Mouse (Mus musculus): ENCODE data around the gene Hist1h4j. TPM values are rescaled to one million over a fixed set of nuclear protein-coding genes. Genes with fewer than 3 reads are reported as not detected.
A peak's percentile ranks its signal among the peaks of the same experiment; 100 is the strongest.

Gene Hist1h4j
- total RNA-seq, 2 experiments from 2014 or later, result 17.6 to 19.5 TPM

DNA sequence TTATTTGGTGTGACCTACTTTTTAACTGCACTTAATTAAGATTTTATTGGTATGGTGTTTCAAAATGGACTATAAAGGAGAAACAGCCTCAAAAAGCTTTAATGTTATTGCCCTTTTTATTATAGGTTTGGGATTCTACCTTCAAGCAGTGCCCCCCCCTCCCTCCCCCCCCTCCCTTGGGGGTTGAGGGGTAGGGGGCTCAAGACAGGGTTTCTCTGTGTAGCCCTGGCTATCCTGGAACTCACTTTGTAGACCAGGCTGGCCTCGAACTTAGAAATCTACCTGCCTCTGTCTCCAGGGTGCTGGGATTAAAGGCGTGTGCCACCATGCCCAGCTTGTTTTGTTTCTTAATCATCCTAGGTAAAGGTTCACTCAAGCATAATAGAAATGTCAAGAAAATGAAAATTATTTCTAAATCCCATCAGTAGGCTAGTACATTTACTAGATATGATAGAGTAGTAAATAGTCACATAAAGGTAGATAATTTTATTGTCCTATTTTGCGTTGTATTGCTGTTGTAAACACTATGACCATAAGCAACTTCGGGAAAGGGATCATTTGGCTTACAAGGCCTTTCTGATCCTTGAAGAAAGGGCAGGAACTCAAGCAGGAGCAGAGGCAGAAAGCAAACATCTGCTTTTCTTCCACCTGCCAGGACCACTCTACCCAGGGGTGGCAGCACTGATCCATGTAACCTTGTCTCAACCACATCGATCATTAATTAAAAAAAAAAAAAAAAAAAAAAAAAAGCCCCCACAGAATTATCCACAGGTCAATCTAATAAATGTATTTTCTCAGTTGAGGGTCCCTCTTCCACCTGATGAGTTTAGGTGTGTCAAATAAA is 11.6 kb upstream of the Hist1h4j start:
- no peak for DNase-seq (ENCODE audit: extremely low spot score in 1 of 2, low spot score in 1 of 2)

DNA sequence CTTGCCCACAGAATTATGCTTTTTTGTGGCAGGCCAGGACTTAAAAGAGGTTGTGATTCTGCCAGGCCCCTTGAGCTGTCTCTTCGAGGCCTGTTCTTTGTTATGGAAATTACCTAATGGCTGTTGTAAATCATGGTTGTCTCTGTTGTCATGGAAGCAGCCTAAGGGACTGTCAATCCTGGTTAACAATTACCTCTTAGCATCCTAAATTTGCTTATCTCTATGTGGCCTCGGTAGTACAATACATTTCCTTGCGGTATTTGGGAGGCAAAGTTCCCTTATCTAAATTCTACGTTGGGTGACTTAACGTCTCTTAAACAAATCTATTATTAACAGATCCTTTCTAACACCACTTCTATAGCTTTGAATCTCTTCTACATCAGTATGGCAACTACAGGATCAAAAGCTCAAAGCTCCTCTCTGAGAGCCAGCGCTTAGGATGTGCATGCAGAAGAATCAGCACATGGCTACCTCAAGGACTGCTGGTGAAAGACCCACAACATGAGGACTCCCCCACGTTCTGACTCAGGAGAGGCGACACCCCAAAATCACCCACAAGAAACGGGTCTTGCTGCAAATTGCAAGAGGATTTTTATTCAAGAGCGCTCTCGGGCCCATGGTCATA is 6.8 kb upstream of the Hist1h4j start:
- DNase-seq (ENCODE audit: extremely low spot score in 1 of 2, low spot score in 1 of 2), result no peak

DNA sequence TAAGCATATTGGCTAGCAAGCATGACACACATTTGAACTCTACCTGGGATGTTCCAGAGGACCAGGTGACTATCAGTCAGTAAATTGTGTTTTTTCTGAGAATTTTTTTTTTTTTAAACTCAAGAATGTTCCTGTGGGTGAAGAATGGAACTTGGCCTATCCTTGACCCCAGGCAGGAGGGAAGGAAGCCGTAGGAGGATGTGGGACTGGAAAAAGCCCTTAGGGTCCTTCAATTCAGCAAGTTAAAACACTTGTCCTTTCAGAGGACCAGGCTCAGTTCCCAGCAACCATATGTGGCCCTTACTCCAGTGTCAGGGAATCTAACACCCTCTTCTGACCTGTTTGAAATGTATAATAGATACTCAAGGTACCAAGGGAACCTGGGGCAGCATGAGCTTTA is 5.3 kb upstream of the Hist1h4j start:
- no peak for DNase-seq (ENCODE audit: extremely low spot score in 1 of 2, low spot score in 1 of 2)

DNA sequence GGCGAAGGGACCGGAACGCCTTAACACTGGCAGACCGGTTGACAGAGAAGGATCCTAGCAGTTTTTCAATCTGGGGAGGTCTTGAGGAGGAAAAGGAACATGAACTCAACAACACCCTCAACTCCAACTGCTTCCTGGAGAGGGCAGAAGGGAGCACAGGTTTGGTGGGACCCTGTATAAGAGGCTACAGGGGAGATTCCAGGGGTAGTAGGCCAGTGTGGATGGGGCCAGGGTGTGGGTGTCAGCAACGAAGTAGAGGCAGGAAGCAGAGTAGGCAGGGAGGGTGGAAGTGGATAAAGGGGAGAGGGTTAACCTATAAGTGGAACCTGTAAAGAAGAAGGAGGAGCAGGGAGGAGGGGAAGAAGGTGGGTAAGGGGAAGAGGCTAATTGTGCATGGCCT is 1.4 kb upstream of the Hist1h4j start:
- DNase-seq (ENCODE audit: extremely low spot score in 1 of 2, low spot score in 1 of 2), result no peak

DNA sequence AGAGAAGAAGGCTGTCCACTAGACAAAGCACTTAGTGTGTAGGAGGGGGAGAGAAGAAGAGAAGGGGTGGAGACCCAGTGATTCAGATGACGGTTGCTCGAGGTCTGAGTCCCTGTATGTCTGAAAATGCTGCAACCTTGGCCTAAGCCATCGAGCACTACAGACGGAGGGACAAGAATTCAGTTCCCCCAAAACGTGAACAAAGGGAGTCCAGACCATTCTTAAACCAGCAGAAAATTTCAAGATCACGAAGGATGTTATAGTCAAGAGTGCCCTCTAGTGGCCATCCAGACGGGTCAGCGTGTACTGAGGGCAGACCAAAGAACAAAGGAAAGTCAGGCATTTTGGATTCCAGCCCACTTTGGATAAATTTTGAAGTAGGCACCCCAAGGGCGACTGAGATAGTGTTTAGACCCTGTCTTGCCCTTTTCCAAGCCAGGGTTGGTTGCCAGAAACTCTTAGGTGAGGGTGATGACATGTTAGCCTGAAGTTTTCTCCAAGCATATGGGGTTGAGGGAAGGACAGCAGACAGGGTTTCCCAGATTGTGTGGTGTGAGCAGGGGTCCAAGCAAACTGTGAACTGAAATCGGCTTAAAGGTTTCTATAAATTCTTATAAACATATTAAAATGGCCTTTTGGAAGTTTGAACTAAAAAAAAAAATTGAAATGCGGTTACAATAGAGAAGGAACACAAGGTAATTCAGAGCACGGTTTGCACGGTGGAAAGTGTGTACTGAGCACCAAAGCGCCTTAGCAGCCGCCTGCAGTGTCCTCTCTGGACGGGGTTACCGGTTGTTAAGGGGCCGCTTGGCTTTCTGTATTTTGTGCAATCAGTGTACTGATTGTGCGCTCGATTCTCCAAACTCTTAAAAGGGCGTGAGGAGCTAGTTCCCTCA is 606 bp upstream of the Hist1h4j start:
- peak; percentile 26 to 65 for DNase-seq (ENCODE audit: extremely low spot score in 1 of 2, low spot score in 1 of 2)

DNA sequence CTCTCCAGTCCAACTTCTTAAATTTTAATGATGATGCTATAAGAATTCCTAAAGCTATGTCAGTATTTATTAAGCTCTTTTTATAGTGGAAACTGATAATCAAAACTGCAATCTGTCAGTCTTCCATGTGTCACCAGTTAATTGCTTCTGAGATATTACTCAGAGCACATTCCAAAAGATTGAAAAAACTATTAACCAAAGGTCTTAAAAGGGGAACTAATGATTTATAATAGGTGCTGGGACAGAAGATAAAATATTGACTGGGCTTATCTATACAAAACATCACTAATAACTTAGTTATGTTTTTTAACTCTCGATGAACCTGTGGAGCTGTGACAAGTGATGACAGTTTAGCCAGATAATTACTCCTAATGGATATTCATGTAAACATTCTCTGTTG is 10.1 kb downstream of the Hist1h4j start:
- DNase-seq (ENCODE audit: extremely low spot score in 1 of 2, low spot score in 1 of 2), result no peak

DNA sequence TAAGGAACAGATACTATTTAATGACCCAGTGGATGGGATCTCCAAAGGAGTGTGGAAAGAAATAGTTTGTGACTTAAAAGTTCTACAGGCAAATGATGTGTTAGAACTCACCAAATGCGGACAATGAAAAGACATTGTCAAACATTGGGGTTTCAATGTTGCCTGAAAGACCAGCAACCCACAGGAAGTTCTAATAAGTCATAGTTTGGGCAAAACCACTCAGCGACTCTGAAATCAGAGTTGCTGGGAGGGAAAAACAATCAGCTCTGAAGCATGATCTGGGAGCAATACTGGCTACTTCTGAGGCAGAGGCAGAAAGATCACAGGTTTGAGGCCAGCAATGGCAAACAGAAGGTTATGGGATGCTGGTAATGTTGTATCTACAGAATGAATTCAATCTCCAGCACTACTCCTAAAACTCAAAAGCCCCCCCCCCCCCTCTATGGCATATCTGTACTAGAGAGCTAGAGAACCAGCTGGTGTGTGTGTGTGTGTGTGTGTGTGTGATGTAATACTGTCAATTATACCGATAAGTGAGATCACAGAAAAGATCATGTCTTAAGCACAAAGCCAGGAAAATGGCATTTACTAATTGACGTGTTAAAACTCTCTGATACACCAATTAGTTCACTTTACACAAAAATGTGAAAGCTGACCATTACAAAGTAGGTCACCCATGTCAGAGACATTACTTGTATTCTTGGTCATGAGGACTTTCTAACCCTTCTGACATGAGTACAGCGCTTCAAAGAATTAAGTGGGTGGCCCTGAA is 14.7 kb downstream of the Hist1h4j start:
- DNase-seq (ENCODE audit: extremely low spot score in 1 of 2, low spot score in 1 of 2), result no peak

DNA sequence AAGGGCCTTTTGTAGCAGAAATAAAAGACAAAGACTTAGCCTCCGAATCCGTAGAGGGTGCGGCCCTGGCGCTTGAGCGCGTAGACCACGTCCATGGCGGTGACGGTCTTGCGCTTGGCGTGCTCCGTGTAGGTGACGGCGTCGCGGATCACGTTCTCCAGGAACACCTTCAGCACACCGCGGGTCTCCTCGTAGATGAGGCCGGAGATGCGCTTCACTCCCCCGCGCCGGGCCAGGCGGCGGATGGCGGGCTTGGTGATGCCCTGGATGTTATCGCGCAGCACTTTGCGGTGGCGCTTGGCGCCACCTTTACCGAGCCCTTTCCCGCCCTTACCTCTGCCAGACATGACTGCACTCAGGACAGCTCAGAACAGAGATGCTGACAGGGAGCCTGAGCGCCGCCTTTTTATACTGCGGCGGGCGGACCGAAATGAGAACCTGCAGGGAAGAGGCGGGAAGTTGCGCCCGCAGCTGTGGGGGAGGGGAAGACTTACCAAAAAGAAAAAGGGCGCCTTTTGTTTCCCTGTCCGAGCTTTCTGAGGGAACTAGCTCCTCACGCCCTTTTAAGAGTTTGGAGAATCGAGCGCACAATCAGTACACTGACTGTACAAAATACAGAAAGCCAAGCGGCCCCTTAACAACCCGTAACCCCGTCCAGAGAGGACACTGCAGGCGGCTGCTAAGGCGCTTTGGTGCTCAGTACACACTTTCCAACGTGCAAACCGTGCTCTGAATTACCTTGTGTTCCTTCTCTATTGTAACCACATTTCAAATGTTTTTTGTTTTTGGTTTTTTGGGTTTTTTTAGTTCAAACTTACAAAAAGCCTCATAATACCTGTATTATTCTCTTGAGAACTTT is 15.5 kb downstream of the Hist1h4j start, which contains the start of gene Hist1h4k:
Gene Hist1h4k (minus strand): TSS at position 347 of the 859 bp plus-strand sequence.
- peak; percentile 90 to 91 for DNase-seq (ENCODE audit: extremely low spot score in 1 of 2, low spot score in 1 of 2)

DNA sequence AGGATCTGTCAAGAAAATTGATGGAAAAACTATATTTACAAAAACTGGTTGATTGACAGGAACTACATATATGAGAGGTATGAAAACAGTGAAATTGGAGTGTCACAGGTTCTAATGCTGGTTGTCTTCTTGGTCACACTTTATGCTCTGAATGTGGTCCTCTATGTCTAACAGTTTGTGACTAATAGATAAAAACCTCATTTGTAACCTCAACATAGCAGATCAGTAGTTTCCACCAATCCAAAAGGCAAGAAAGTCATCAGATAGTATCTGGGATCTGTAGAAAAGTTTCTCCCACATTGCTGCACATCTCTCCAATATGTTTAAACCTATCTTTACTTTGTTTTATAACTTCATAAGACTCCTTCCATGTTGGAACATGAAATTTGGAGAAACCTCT is 16.6 kb downstream of the Hist1h4j start:
- DNase-seq (ENCODE audit: extremely low spot score in 1 of 2, low spot score in 1 of 2), result no peak

DNA sequence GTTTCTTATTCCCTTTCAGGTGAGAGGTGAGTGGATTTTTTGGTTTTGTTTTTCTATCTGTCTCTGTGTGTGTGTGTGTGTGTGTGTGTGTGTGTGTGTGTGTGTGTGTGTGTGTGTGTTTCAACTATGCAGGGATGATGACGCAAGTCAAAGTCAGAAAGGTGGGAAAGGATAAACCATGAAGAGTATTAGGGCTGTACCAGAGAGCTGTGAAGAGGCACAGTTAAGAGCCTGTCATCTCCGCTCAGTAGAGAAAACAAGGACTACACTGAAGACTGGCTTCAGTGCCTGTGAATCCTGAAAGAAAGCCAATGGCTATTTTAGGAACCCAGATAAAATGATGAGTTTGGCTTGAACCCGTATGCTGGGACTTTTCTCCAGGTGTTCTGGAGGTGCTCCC is 17.0 kb downstream of the Hist1h4j start:
- DNase-seq (ENCODE audit: extremely low spot score in 1 of 2, low spot score in 1 of 2), result no peak

DNA sequence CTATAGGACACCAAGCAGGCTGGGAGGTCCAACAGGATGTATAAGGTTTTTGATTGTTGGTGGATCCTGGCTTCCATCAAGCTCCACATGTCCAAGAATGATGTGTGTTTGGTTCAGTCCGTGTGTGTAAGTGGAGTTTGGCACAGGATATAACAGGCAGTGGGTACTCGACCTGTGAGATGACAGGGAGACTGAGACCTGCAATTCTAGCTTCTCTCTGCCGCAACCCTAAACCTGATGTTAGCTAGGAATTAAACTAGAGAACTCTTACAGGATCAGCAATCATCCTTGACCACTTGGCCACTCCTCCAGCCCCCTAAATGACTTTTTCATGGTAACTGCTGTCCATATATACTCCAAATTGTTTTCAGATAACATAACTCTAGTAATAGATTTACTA is 17.5 kb downstream of the Hist1h4j start:
- no peak for DNase-seq (ENCODE audit: extremely low spot score in 1 of 2, low spot score in 1 of 2)

DNA sequence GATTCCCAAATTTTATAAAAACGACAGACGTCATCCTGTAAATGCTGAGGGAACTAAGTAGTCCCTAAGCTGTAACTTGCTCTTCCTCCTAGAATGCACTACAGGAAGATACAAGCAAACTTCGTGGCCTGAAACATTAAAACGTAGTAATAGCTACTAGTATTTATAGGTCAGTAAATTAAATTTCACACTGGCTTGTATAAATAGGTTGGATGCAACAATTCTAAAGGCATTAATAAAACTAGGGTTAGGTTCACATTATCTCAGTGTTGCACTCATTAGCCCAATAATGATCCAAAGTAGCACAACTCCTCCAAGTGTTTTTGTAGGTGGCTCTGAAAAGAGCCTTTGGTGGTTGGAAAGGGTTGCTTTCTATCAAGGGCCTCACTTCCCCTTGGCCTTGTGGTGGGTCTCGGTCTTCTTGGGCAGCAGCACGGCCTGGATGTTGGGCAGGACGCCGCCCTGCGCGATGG is 18.2 kb downstream of the Hist1h4j start:
- no peak for DNase-seq (ENCODE audit: extremely low spot score in 1 of 2, low spot score in 1 of 2)

DNA sequence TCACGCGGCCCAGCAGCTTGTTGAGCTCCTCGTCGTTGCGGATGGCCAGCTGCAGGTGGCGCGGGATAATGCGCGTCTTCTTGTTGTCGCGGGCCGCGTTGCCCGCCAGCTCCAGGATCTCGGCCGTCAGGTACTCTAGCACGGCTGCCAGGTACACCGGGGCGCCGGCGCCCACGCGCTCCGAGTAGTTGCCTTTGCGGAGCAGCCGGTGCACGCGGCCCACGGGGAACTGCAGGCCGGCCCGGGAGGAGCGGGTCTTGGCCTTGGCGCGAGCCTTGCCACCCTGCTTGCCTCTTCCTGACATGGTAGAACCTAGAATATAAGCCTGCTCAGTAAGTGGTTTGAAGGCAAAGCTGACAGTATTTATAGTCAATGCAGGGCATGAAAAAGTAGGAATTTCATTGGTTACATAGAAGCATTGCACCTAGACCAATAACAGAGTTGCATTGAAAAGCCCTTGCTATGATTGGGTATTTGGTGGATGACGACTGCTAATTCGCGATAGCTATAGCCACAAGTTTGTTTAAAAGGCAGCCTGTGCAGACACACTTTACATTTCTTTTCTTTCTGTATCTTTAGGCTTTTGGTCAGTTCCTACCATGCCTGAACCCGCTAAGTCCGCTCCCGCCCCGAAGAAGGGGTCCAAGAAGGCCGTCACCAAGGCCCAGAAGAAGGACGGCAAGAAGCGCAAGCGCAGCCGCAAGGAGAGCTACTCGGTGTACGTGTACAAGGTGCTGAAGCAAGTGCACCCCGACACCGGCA is 18.8 kb downstream of the Hist1h4j start, which contains the start of the genes Hist1h2ak and Hist1h2bn:
Gene Hist1h2ak (minus strand): TSS at position 304 of the 762 bp plus-strand sequence.
Gene Hist1h2bn (plus strand): TSS at position 600 of the 762 bp plus-strand sequence.
- DNase-seq (ENCODE audit: extremely low spot score in 1 of 2, low spot score in 1 of 2), result peak; percentile 32 to 50

DNA sequence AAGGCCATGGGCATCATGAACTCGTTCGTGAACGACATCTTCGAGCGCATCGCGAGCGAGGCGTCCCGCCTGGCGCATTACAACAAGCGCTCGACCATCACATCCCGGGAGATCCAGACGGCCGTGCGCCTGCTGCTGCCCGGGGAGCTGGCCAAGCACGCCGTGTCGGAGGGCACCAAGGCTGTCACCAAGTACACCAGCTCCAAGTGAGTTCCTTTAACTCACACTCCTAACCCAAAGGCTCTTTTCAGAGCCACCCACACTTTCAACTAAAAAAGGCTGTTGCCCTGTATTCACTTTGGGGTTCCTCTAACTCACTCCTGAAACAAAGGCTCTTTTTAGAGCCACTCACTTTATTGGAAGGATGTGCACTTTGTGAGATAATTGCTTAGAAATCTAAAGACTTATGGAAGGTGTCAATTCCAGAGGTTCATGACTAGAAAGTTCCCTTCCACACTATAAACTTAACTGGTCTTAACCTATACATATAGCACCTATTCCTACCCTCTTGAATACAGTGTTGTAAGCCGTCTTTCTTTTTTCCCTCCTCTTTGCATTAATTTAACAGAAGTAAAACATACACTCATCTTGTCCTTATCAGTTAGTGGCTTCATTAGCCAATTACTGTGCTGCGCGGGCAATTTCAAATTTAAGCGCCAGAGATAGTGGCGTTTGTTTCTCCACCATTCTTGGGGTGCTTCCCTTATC is 19.6 kb downstream of the Hist1h4j start:
- DNase-seq (ENCODE audit: extremely low spot score in 1 of 2, low spot score in 1 of 2), result peak in 1 of 2 experiments; percentile 47

DNA sequence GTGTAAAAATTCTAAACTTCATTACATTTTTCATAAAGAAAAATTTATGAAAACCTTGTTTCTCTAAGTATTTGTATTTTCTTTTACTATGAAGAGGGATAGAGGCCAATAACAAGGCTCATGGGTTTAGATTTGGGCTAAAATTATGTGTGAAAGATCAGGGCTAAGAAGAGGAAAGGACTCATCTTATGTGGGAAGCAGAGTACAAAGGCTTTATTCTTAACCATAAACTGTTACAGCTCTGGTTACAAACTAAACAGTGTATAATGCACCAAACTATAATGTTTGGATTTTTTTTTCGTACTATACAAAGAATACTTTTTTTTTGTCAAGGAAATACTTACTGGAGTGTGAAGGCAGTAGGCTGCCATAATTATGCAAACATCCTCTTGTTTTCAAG is 20.8 kb downstream of the Hist1h4j start:
- no peak for DNase-seq (ENCODE audit: extremely low spot score in 1 of 2, low spot score in 1 of 2)

DNA sequence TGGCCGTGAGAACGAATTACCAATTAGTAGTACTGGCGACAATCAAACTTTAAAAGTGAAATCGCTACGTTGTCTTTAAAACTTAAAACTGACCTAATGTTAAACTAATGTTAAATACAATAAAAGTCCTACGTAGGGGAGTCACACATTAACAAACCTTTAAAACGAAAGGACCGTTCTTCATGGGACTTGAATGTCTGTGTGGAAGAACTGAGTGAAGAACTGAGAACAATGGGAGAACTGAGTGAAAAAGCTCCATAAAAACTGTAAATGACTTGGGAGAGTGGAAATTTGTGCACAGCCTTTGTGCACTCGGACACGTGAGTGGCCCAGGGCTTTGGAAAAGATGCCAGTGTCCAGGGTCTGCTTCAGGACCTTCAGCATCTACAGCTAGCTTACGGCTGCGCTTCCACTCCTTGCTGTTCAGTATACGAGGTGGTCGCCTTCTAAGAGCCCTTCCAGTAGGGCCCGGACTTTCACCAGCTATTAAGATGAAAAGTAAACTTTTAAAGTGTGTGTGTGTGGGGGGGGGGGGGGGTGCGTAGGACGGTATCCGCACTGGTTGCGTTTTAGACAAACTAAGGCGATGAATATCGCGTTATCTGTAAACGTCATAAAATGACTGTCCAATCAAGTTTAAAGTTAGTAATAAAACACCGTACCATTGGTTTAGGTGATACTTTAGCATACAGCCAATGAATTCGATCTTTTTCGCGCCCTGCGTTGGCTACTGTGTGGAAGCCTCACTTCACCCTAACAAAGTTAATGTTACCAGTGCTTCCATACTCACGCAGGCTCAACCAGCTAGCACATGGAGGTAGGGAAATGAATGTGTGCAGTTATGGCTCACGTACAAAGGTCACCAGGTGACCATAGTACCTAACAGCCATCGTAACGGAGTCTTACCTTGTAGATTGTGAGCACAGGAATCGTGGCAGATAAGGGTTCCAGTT is 44.2 kb downstream of the Hist1h4j start:
- peak; percentile 30 to 32 for DNase-seq (ENCODE audit: extremely low spot score in 1 of 2, low spot score in 1 of 2)

Measured in layer of hippocampus, postnatal 25 days (tissue).